Mouse (Mus musculus): Measurements from ENCODE around the gene Clptm1.

Clptm1 gene

GRCm38 (mm10) chr7:19664955-19665841, at the start of gene Clptm1:
Gene Clptm1 (minus strand): TSS chr7:19665033.
- DNase-seq, result peak; percentile 97

GRCm38 (mm10) chr7:19713598-19713997, 48.8 kb upstream of the Clptm1 start:
- no peak for DNase-seq

GRCm38 (mm10) chr7:19713196-19713595, 48.4 kb upstream of the Clptm1 start:
- no peak for DNase-seq

GRCm38 (mm10) chr7:19712414-19712813, 47.6 kb upstream of the Clptm1 start:
- no peak for DNase-seq

GRCm38 (mm10) chr7:19710650-19711049, 45.8 kb upstream of the Clptm1 start:
- no peak for DNase-seq

GRCm38 (mm10) chr7:19705271-19705670, 40.4 kb upstream of the Clptm1 start:
- DNase-seq, result no peak

- no peak for DNase-seq
Measured at GRCm38 (mm10) chr7:19704475-19704874, 39.6 kb upstream of the Clptm1 start.

GRCm38 (mm10) chr7:19702859-19703555, 38.2 kb upstream of the Clptm1 start:
- DNase-seq, result no peak

GRCm38 (mm10) chr7:19701069-19701761, 36.4 kb upstream of the Clptm1 start:
- DNase-seq, result peak; percentile 40

- no peak for DNase-seq
Measured at GRCm38 (mm10) chr7:19700299-19701068, 35.7 kb upstream of the Clptm1 start.

GRCm38 (mm10) chr7:19699827-19700148, 35.0 kb upstream of the Clptm1 start:
- no peak for DNase-seq

GRCm38 (mm10) chr7:19698907-19699826, 34.3 kb upstream of the Clptm1 start, which contains the start of gene Apoe:
Gene Apoe (minus strand): TSS chr7:19699188.
- peak; percentile 59 for DNase-seq

GRCm38 (mm10) chr7:19697949-19698906, 33.4 kb upstream of the Clptm1 start:
- no peak for DNase-seq

GRCm38 (mm10) chr7:19696336-19696873, 31.6 kb upstream of the Clptm1 start:
- no peak for DNase-seq

- DNase-seq, result no peak
Measured at GRCm38 (mm10) chr7:19695881-19696280, 31.0 kb upstream of the Clptm1 start.

GRCm38 (mm10) chr7:19695213-19695594, 30.4 kb upstream of the Clptm1 start:
- no peak for DNase-seq

- no peak for DNase-seq
Measured at GRCm38 (mm10) chr7:19694336-19695212, 29.7 kb upstream of the Clptm1 start.

GRCm38 (mm10) chr7:19693421-19693820, 28.6 kb upstream of the Clptm1 start:
- peak; percentile 36 for DNase-seq

All from right cerebral cortex, postnatal 25 days (tissue).